Mouse (Mus musculus): ENCODE results near the gene Dip2b.

Gene Dip2b

DNA sequence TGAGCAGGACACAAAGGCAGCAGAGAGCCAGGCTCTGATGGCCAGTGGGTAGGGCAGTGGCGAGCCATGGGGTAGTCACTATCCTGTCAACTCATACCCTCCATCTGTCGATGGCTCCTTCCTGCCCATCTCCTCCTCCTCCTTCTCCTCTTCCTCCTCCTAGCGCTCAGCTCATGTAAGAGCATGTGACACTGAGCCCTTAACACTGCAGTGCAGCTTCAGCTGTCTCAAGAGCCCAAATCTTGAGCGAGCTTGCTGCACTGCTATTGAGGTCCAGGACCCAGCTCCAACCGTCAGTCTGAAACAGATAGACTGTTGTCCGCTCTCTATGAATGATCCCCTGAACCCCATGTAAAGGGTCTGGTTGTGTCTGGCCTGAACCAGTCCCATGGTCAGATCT is 141.2 kb downstream of the Dip2b start:
- DNase-seq (ENCODE audit: low spot score) = no peak

GRCm38 (mm10) chr15:100180221-100180620 is 141.8 kb downstream of the Dip2b start:
- no peak for DNase-seq (ENCODE audit: low spot score)

- DNase-seq (ENCODE audit: low spot score) = no peak
Measured at GRCm38 (mm10) chr15:100181841-100182240, 143.4 kb downstream of the Dip2b start.

GRCm38 (mm10) chr15:100182526-100183280 is 144.2 kb downstream of the Dip2b start:
- DNase-seq (ENCODE audit: low spot score) = no peak

DNA sequence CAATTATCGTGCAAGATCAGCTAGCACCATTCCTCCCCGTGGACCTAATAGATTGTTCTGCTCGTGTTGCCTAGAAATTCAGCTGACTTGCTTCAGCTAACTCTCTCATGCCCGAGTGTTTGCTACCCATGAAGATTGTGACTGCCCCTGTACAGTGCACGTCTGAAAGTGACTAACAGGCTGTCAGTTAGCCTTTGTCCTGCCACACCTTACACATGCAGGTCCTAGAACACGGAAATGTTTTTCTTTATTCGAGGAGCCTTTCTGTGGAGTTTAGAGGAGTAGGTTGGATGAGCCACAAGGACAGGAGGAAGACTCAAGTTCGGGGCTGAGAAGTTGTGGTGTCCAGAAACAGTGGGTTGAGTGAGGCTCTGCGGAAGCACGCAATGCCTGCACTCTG is 145.0 kb downstream of the Dip2b start:
- no peak for DNase-seq (ENCODE audit: low spot score)

DNA sequence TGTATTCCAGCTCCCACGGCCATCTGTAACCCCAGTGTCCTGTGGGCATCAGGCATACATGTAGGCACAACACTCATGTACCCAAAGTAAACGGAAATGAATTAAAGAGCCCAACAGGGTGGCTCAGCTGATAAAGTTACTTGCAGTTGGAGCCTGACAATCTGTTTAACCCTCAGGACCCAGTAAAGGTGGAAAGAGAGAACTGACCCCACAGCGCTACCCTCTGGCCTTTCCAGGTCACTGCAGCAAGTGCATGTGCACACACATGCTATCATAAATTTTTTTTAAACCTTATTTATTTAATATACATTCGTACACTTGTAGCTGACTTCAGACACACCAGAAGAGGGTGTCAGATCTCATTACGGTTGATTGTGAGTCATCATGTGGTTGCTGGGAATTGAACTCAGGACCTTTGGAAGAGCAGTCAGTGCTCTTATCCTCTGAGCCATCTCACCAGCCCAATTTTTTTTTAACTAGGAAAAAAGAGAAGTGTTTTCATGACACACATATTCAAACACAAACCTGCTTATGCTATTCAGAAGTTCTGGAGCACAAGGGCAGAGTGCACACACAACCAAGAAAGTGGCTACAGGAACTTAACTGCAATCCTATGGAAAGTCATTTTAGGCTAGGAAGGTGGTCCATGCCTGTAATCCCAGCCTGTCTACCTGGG is 146.5 kb downstream of the Dip2b start:
- no peak for DNase-seq (ENCODE audit: low spot score)

DNA sequence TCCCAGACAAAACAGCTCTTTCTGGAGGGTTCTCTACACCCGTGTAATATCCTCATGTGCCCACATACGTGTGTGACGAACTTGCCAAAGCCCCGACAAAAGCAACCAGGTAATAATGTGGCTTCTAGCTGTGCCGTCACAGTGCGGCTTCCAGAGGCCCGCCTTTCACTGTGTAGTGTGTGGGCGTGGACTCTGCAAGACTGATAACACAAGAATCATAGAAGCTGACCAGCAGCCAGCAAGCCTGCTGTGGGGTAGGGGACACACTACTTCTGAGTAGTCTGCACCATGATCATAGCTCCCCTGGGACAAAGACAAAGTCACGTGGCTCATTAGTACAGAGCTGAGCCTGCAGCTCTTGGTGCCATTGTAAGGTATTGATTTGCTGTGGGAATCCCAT is 147.8 kb downstream of the Dip2b start:
- no peak for DNase-seq (ENCODE audit: low spot score)

- DNase-seq (ENCODE audit: low spot score) = no peak
Measured at GRCm38 (mm10) chr15:100186882-100187672, 148.6 kb downstream of the Dip2b start.

DNA sequence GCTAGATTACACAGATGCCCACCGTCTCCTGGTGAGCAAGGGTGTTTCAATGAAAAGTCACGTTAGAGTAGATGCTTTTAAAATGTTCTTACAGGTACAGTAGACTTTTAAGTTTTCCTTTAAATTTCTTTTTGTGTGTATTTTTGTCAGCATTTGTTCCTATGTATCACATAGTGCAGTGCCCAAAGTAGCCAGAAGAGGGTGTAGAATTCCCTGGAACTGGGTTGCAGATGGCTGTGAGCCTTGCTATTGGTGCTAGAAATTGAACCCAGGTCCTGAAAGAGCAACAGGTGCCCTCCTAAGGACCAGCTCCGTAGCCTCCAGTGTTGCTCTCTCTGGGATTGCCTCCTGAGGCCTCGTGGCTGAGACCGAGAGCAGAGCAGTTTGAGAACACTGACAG is 150.1 kb downstream of the Dip2b start:
- DNase-seq (ENCODE audit: low spot score) = no peak

- no peak for DNase-seq (ENCODE audit: low spot score)
Measured at GRCm38 (mm10) chr15:100188962-100189404, 150.5 kb downstream of the Dip2b start.

DNA sequence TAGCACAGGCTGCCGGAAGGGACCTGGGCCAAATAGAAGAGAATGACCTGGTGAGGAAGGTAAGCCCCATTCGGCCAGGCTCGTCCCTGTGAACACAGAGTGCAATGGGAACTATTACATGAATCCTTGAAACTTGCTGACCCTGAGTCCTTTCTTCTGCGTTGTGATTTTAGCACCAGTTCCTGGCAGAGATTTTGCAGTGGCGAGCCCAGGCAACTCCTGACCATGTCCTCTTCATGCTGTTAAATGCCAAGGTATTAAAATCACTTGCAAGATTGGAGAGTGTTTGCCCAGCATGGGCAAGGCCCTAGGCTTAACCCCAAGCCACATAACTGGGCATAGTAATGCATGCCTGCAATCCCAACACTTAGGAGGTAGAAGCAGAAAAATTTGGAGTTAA is 151.6 kb downstream of the Dip2b start:
- DNase-seq (ENCODE audit: low spot score) = no peak

DNA sequence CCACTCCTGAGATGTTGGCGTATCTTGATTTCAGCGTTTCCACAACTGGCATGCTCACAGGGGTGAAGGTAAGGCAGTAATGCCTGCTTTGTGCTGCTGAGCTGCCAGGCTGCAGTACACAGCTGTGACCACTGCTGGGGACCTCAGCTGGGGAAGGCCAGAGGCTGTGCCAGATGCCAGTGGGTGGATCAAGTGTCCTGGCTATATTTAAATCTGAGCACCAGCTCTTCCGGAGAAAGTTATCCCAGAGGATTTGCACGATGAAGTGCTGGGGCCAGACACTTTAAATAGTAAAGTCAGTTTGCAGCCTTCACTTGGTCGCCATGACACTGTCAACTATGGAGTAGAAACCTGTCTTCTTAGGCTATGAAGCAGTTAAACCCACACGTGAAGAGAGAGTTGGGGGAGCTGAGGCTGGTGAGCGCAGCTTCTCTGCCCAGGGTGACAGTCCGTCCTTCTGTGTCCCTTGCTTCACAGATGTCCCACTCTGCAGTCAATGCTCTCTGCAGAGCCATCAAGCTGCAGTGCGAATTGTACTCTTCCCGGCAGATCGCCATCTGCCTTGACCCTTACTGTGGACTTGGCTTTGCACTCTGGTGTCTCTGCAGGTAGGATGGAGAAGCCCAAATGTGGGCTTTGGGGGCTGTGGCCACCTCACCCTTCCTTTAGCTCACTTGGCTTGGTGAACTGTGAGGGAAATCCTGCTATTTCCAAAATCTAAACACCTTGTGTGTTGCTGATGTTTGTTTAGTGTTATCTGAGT is 160.7 kb downstream of the Dip2b start:
- DNase-seq (ENCODE audit: low spot score) = peak; percentile 74

DNA sequence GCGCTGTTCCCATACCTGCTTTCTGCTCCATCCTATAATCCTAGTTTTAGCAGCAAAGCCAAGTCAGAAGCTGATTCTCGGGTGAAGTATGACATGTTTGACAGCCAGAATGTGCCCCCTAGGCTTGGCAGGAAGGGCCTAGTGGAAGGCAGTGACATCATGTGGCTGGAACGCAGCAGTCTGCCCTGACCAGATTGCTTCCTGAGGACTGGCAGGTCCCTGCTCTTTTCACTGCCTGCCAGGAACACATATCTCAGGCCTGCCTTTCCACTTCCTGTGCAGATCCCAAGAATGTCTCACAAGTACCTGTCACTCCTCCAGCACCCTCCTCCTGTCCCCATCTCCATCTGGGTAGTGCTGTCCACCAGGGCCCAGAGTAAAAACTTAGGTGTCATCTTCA is 161.3 kb downstream of the Dip2b start:
- peak; percentile 46 for DNase-seq (ENCODE audit: low spot score)

GRCm38 (mm10) chr15:100201806-100202205 is 163.3 kb downstream of the Dip2b start:
- DNase-seq (ENCODE audit: low spot score) = no peak

- DNase-seq (ENCODE audit: low spot score) = no peak
Measured at GRCm38 (mm10) chr15:100202431-100203015, 164.1 kb downstream of the Dip2b start.

- peak; percentile 73 for DNase-seq (ENCODE audit: low spot score)
Measured at GRCm38 (mm10) chr15:100204574-100204973, 166.1 kb downstream of the Dip2b start.

GRCm38 (mm10) chr15:100210013-100210412 is 171.5 kb downstream of the Dip2b start:
- DNase-seq (ENCODE audit: low spot score) = no peak

GRCm38 (mm10) chr15:100213339-100213738 is 174.9 kb downstream of the Dip2b start:
- DNase-seq (ENCODE audit: low spot score) = no peak

DNA sequence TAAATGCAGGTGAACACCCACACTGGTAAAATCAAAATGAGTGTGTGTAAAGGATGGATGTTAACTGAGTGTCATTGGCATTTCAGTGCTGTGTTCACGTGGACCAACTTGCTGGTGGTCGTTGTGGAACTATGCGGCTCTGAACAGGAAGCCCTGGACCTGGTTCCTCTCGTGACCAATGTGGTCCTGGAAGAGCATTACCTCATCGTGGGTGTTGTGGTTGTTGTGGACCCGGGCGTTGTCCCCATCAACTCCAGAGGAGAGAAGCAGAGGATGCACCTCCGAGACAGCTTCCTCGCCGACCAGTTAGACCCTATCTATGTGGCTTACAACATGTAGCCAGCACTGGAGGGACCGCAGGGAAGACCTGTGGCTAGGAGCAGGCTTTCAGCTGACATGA is 176.6 kb downstream of the Dip2b start:
- no peak for DNase-seq (ENCODE audit: low spot score)

DNA sequence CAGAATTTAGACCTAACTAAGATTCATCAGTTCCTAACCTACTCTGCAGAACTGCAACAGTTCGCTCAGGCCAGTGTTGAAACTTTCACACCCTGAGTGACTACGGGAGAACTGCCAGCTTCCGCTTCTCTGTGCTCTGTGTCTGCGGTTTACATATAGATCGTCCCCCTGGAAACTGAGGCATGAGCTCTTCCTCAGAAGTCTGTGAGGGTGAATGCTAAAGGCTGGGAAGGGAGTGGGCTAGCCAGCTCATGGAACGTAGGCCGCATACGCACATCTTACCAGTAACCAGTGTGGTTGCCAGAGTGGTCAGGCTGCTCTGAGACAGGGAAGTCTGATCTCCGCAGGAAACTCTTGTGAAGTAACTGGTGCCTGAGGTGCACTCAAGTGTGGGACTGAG is 177.7 kb downstream of the Dip2b start:
- no peak for DNase-seq (ENCODE audit: low spot score)

DNA sequence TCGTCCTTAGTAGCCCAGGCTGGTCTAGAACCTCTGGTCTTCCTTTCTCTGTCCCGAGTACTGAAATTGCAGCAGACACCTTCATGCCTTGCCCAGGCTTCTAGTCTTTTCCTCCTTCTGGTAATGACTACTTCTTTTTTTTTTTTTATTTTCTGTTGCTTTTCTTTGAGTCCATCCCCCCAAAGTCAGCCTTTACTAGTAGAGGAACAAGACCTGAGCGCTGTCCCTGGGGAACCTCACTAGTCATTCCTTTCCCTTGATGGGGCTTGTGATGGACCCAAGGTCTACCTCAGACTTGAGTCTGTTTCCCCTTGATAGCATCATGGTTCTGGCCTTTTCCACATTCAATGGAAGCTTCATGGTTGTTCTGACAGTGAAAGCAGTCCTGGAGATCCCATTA is 179.6 kb downstream of the Dip2b start:
- no peak for DNase-seq (ENCODE audit: low spot score)

GRCm38 (mm10) chr15:100219396-100219795 is 180.9 kb downstream of the Dip2b start:
- DNase-seq (ENCODE audit: low spot score) = no peak

All from MN1 (cell line).